Mouse (Mus musculus) stomach, embryonic 15.5 days (tissue): Measurements from ENCODE around the gene Depdc1b. TPM values are rescaled to one million over a fixed set of nuclear protein-coding genes. Genes with fewer than 3 reads are reported as not detected.

Source experiments
- ATAC-seq: fragments of 200-750 bp; cut with Nextera tagmentation; 2 replicates; pipeline ENCODE4 v1.8.0; 2017; ENCODE audit warnings: low read depth, moderate number of reproducible peaks, moderate TSS enrichment; ENCODE audit not compliant: insufficient read depth, low FRiP score
- H3K27ac ChIP-seq: fragments of 300-500 bp; sonication (generic); 2 replicates; pipeline ENCODE4 v1.5.1; 2015; ENCODE audit warnings: mild to moderate bottlenecking, inconsistent platforms
- H3K27me3 ChIP-seq: fragments of 300-500 bp; sonication (generic); replicated peaks from 2 replicates; pipeline ENCODE4 v1.6.1; 2015; ENCODE audit warnings: inconsistent platforms
- H3K36me3 ChIP-seq: fragments of 300-500 bp; sonication (generic); 2 replicates; pipeline ENCODE4 v1.6.1; 2015; ENCODE audit warnings: inconsistent platforms
- H3K4me1 ChIP-seq: fragments of 300-500 bp; sonication (generic); 2 replicates; pipeline ENCODE4 v1.6.1; 2015; ENCODE audit warnings: inconsistent platforms
- H3K4me2 ChIP-seq: fragments of 300-500 bp; sonication (generic); 2 replicates; pipeline ENCODE4 v1.6.1; 2015; ENCODE audit warnings: mild to moderate bottlenecking, inconsistent platforms
- H3K4me3 ChIP-seq: fragments of 300-500 bp; sonication (generic); replicated peaks from 2 replicates; pipeline ENCODE4 v1.5.1; 2015; ENCODE audit warnings: inconsistent platforms
- H3K9ac ChIP-seq: fragments of 300-500 bp; sonication (generic); 2 replicates; pipeline ENCODE4 v1.6.1; 2015; ENCODE audit warnings: inconsistent platforms
- H3K9me3 ChIP-seq: fragments of 300-500 bp; sonication (generic); 2 replicates; pipeline ENCODE4 v1.6.1; 2016; ENCODE audit warnings: inconsistent platforms
- WGBS: fragments of 180-500 bp; shearing (Covaris S2); methylation state at CpG from one replicate; pipeline ENCODE4 v1.1.7; 2015; 5-methylcytosine and 5-hydroxymethylcytosine counted together
- polyA plus RNA-seq: library from polyadenylated mRNA; unstranded; fragments of >200 nt; fragmentation: Nextera tagmentation; extraction: Ambion mirVana; gene quantifications from 2 replicates; pipeline ENCODE4 v1.2.1, GENCODE M21; 2015

The Depdc1b gene
- polyA plus RNA-seq, 1 experiment from 2014 or later = 6.9 TPM

- Histone ChIP-seq H3K4me3 (no peak overlapping the region), H3K4me1 (no peaks in the 10 kb centered on the region), H3K36me3 (no peaks in the 10 kb centered on the region), H3K9ac (no peak overlapping the region), H3K27me3 (no peaks in the 10 kb centered on the region), H3K27ac (no peak overlapping the region), H3K4me2 (no peak overlapping the region), H3K9me3 (no peaks in the 10 kb centered on the region)
- ATAC-seq = no peak
- WGBS = 83% methylated on average over 4 of the region's 4 CpGs
Measured at GRCm38 (mm10) chr13:108290314-108290713, 25.8 kb upstream of the Depdc1b start.

- ATAC-seq = peak; percentile 72
- H3K27me3 ChIP-seq = no peaks in the 10 kb centered on the region
- peaks cover 15% of the 10 kb centered on the region for H3K4me1 ChIP-seq
- H3K9ac ChIP-seq = no peak overlapping the region
- 4% methylated on average over 12 of the region's 12 CpGs for WGBS
- H3K4me2 ChIP-seq = peak overlapping the region; percentile 63
- H3K9me3 ChIP-seq = no peaks in the 10 kb centered on the region
- H3K4me3 ChIP-seq = peak overlapping the region; percentile 38
- peak overlapping the region; percentile 72 for H3K27ac ChIP-seq
- no peaks in the 10 kb centered on the region for H3K36me3 ChIP-seq
Measured at GRCm38 (mm10) chr13:108297350-108298093, 18.6 kb upstream of the Depdc1b start.

GRCm38 (mm10) chr13:108298241-108298640, 17.9 kb upstream of the Depdc1b start:
- Histone ChIP-seq H3K4me3 (no peak overlapping the region), H3K27ac (no peak overlapping the region; the same call in 1 of the 2 replicates), H3K27me3 (no peaks in the 10 kb centered on the region), H3K4me2 (no peak overlapping the region), H3K4me1 (peaks cover 15% of the 10 kb centered on the region), H3K9me3 (no peaks in the 10 kb centered on the region), H3K9ac (no peak overlapping the region), H3K36me3 (no peaks in the 10 kb centered on the region)
- no peak for ATAC-seq
- WGBS = 43% methylated on average over 5 of the region's 5 CpGs

- no peak for ATAC-seq
- Histone ChIP-seq H3K27ac (peak overlapping the region; percentile 51; the same call in 1 of the 2 replicates), H3K36me3 (no peaks in the 10 kb centered on the region), H3K27me3 (no peaks in the 10 kb centered on the region), H3K9ac (no peak overlapping the region), H3K4me1 (peaks cover 15% of the 10 kb centered on the region), H3K4me2 (no peak overlapping the region), H3K4me3 (no peak overlapping the region), H3K9me3 (no peaks in the 10 kb centered on the region)
- 14% methylated on average over 5 of the region's 5 CpGs for WGBS
Measured at GRCm38 (mm10) chr13:108300346-108300950, 15.7 kb upstream of the Depdc1b start.

- Histone ChIP-seq H3K27me3 (no peaks in the 10 kb centered on the region), H3K9ac (no peak overlapping the region), H3K4me2 (no peak overlapping the region), H3K4me1 (peaks cover 15% of the 10 kb centered on the region), H3K9me3 (no peaks in the 10 kb centered on the region), H3K27ac (no peak overlapping the region), H3K36me3 (no peaks in the 10 kb centered on the region), H3K4me3 (no peak overlapping the region)
- WGBS = 55% methylated on average over 7 of the region's 7 CpGs
- no peak for ATAC-seq
Measured at GRCm38 (mm10) chr13:108301411-108301810, 14.7 kb upstream of the Depdc1b start.

- Histone ChIP-seq H3K27ac (no peak overlapping the region), H3K4me3 (no peak overlapping the region), H3K9ac (no peak overlapping the region), H3K27me3 (no peaks in the 10 kb centered on the region), H3K4me2 (no peak overlapping the region), H3K9me3 (no peaks in the 10 kb centered on the region), H3K4me1 (0 out of 2 replicates have a peak, but pooled peaks cover 6% of the 10 kb centered on the region), H3K36me3 (no peaks in the 10 kb centered on the region)
- 80% methylated on average over 7 of the region's 7 CpGs for WGBS
- ATAC-seq = no peak
Measured at GRCm38 (mm10) chr13:108302957-108303675, 13.0 kb upstream of the Depdc1b start.

GRCm38 (mm10) chr13:108303841-108304240, 12.3 kb upstream of the Depdc1b start:
- no peak overlapping the region for H3K9ac ChIP-seq
- H3K4me1 ChIP-seq = 0 out of 2 replicates have a peak, but pooled peaks cover 6% of the 10 kb centered on the region
- no peak overlapping the region for H3K4me2 ChIP-seq
- H3K4me3 ChIP-seq = no peak overlapping the region
- no peaks in the 10 kb centered on the region for H3K9me3 ChIP-seq
- H3K27ac ChIP-seq = no peak overlapping the region
- 53% methylated on average over 1 of the region's 1 CpGs for WGBS
- H3K36me3 ChIP-seq = no peaks in the 10 kb centered on the region
- no peaks in the 10 kb centered on the region for H3K27me3 ChIP-seq
- ATAC-seq = no peak

- H3K4me2 ChIP-seq = no peak overlapping the region
- 23% methylated on average over 2 of the region's 2 CpGs for WGBS
Measured at GRCm38 (mm10) chr13:108304680-108305079, 11.5 kb upstream of the Depdc1b start.

GRCm38 (mm10) chr13:108316487-108316903, 363 bp downstream of the Depdc1b start:
- Histone ChIP-seq H3K4me2 (peak overlapping the region; percentile 95), H3K36me3 (no peaks in the 10 kb centered on the region), H3K4me3 (peak overlapping the region; percentile 68), H3K4me1 (peaks cover 7% of the 10 kb centered on the region), H3K27me3 (no peaks in the 10 kb centered on the region), H3K9me3 (no peaks in the 10 kb centered on the region), H3K27ac (peak overlapping the region; percentile 81; the same call in 1 of the 2 replicates), H3K9ac (peak overlapping the region; percentile 54; the same call in 1 of the 2 replicates)
- peak; percentile 70 for ATAC-seq
- under 1% methylated on average over 32 of the region's 32 CpGs for WGBS

More at GRCm38 (mm10) chr13:108304680-108305079, 11.5 kb upstream of the Depdc1b start:
- H3K9ac ChIP-seq = no peak overlapping the region
- no peaks in the 10 kb centered on the region for H3K9me3 ChIP-seq
- H3K4me1 ChIP-seq = 0 out of 2 replicates have a peak, but pooled peaks cover 6% of the 10 kb centered on the region
- no peak overlapping the region for H3K27ac ChIP-seq
- no peaks in the 10 kb centered on the region for H3K27me3 ChIP-seq
- H3K4me3 ChIP-seq = no peak overlapping the region
- no peak for ATAC-seq
- no peaks in the 10 kb centered on the region for H3K36me3 ChIP-seq

- 86% methylated on average over 2 of the region's 2 CpGs for WGBS
Measured at GRCm38 (mm10) chr13:108317414-108317813, 1.3 kb downstream of the Depdc1b start.

GRCm38 (mm10) chr13:108319028-108319427, 2.9 kb downstream of the Depdc1b start:
- 97% methylated on average over 8 of the region's 8 CpGs for WGBS
- Histone ChIP-seq H3K36me3 (no peaks in the 10 kb centered on the region), H3K27me3 (no peaks in the 10 kb centered on the region), H3K27ac (no peak overlapping the region), H3K4me1 (peaks cover 7% of the 10 kb centered on the region), H3K9me3 (no peaks in the 10 kb centered on the region), H3K9ac (no peak overlapping the region), H3K4me3 (no peak overlapping the region), H3K4me2 (no peak overlapping the region)
- ATAC-seq = no peak

More at GRCm38 (mm10) chr13:108317414-108317813, 1.3 kb downstream of the Depdc1b start:
- Histone ChIP-seq H3K4me1 (peaks cover 7% of the 10 kb centered on the region), H3K36me3 (no peaks in the 10 kb centered on the region), H3K9me3 (no peaks in the 10 kb centered on the region), H3K9ac (no peak overlapping the region), H3K4me2 (peak overlapping the region; percentile 95), H3K27me3 (no peaks in the 10 kb centered on the region), H3K27ac (no peak overlapping the region), H3K4me3 (no peak overlapping the region)
- ATAC-seq = no peak
